In the genomic region with DNA sequence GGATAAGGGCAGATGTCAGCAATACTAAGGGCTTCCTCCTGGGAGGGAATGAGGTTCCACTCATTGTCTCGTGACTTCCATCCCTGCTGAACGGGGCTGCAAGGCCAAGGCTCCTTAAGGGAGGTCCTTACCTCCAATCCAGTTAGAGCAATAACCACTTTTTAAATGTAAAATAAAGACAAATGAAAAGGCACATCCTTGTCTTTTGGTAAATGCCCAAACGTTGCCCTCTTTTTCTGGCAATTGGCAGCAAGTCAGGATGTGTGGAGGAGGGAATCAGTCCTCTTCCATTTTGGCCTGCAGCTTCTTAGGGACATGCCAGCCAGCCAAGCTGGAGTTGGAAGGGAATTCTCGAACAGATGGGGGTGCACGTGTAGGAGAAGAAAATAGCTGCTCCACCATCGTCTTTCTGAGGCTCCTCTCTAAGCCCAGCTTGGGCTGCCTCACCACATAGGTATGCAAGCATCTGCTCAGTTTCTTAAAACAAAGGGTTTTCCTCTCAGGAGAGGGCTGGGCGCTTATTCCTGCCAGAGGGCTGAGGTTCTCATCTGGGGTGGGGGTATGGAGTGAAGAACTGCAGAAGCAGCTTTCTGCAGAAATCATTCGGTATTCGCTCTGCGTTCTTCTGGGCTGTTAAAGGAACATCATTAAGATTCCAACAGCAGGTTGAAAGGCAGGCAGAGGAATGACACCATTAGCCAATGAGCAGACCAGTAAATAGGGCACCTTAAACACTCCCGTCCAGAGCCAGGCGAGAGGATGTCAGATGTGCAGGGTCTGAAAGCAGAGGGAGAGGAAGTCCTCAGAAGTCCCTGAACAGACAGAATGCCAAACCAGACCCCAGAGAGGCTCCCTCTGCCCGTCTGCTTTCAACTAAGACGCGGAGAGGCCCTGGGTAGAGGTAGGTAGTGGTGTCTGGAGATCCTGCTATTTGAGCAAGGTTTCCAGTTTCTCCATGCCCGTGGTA, we compare ENCODE assay signal across 8 mouse cellular contexts. TPM values are rescaled to one million over a fixed set of nuclear protein-coding genes. Genes with fewer than 3 reads are reported as not detected.
DNase-seq lines count a peak whose midpoint lies in the region; ATAC-seq and TF ChIP-seq lines count a peak whose summit lies in the region.
"Had no signal": no experiment of that assay in that cellular context is flagged by ENCODE, and none has a peak within 500 bp of the region (broad histone marks: within the 10 kb centered on the region; RNA-seq: fewer than 3 reads in every experiment).

No protein-coding gene starts in this region.

- peak overlapping the region; percentile 48 for H3K27ac ChIP-seq in intestine, embryonic 15.5 days
- peak overlapping the region; percentile 68 for H3K27ac ChIP-seq in midbrain, postnatal 0 days (ENCODE audit: low read depth, low read length)
- H3K27ac ChIP-seq: liver, embryonic 13.5 days had no signal

- no peak for TF ChIP-seq POLR2A in brain, embryonic 14.5 days (IDR thresholded peaks at IDR 0.05; ENCODE audit: borderline replicate concordance, extremely low read depth, insufficient read depth, insufficient read length, poor library complexity, severe bottlenecking)

- TF ChIP-seq CTCF in brain, embryonic 14.5 days (IDR thresholded peaks at IDR 0.05; ENCODE audit: borderline replicate concordance, extremely low read depth, insufficient read depth, insufficient read length), result no peak
- TF ChIP-seq CTCF in midbrain, postnatal 0 days (IDR thresholded peaks at IDR 0.05), result no peak

- H3K9me3 ChIP-seq in intestine, embryonic 15.5 days, result no peaks in the 10 kb centered on the region
- no peaks in the 10 kb centered on the region for H3K9me3 ChIP-seq in midbrain, postnatal 0 days (ENCODE audit: low read length)
- H3K9me3 ChIP-seq: liver, embryonic 13.5 days had no signal

- H3K27me3 ChIP-seq in intestine, embryonic 15.5 days (replicated peaks), result no peaks in the 10 kb centered on the region
- no peaks in the 10 kb centered on the region for H3K27me3 ChIP-seq in midbrain, postnatal 0 days (ENCODE audit: insufficient read depth, low read length)
- H3K27me3 ChIP-seq: liver, embryonic 13.5 days had no signal

- DNase-seq in brain, embryonic 14.5 days (ENCODE audit: low read depth), result peak; percentile 89
- peak; percentile 96 for DNase-seq in cerebellum, postnatal 10 days
- DNase-seq in midbrain, postnatal 0 days (ENCODE audit: low spot score), result peak; percentile 82
- DNase-seq in gastrocnemius, postnatal 36 days, result no peak
- no peak for DNase-seq in kidney, postnatal 10 days
- DNase-seq in embryo, embryonic 11 days, result no peak
- DNase-seq: liver, embryonic 13.5 days had no signal

- peak; percentile 36; the same call in 1 of the 2 replicates for ATAC-seq in intestine, embryonic 15.5 days
- peak; percentile 61; the same call in 1 of the 2 replicates for ATAC-seq in midbrain, postnatal 0 days (ENCODE audit: low FRiP score)

- intact Hi-C loops in gastrocnemius, postnatal 36 days (cut with DNase I), result no loop called here

- peaks cover 12% of the 10 kb centered on the region; the same call in 1 of the 2 replicates for H3K4me1 ChIP-seq in intestine, embryonic 15.5 days (replicated peaks)
- H3K4me1 ChIP-seq in midbrain, postnatal 0 days (ENCODE audit: insufficient read depth, low read length), result peaks cover 7% of the 10 kb centered on the region; the same call in 1 of the 2 replicates

- H3K4me2 ChIP-seq in intestine, embryonic 15.5 days (replicated peaks), result no peak overlapping the region
- no peak overlapping the region for H3K4me2 ChIP-seq in midbrain, postnatal 0 days (ENCODE audit: low read depth, low read length, poor library complexity, severe bottlenecking)
- H3K4me2 ChIP-seq: liver, embryonic 13.5 days had no signal

- WGBS in intestine, embryonic 15.5 days, result 44% methylated on average over 16 of the region's 16 CpGs
- WGBS in midbrain, postnatal 0 days, result 41% methylated on average over 16 of the region's 16 CpGs

- 0 out of 2 replicates have a peak, but pooled peaks cover 4% of the 10 kb centered on the region for H3K36me3 ChIP-seq in intestine, embryonic 15.5 days
- H3K36me3 ChIP-seq in midbrain, postnatal 0 days (ENCODE audit: insufficient read depth, low read length), result peaks cover 13% of the 10 kb centered on the region; the same call in 1 of the 2 replicates

- H3K9ac ChIP-seq in intestine, embryonic 15.5 days, result no peak overlapping the region
- no peak overlapping the region; the same call in 1 of the 2 replicates for H3K9ac ChIP-seq in midbrain, postnatal 0 days (replicated peaks; ENCODE audit: low read length, poor library complexity, severe bottlenecking)
- H3K9ac ChIP-seq: liver, embryonic 13.5 days had no signal

- H3K4me3 ChIP-seq in intestine, embryonic 15.5 days (replicated peaks), result no peak overlapping the region
- H3K4me3 ChIP-seq in midbrain, postnatal 0 days (ENCODE audit: low read depth, low read length), result no peak overlapping the region
- H3K4me3 ChIP-seq: liver, embryonic 13.5 days had no signal

RNA-seq across cellular contexts. Expression of gene Fndc5, which starts 7.9 kb away (rescaled TPM):
- 4.4 and 7.4 TPM in 2 replicates for polyA plus RNA-seq in brain, embryonic 14.5 days (2012; rRNA removed)
- polyA plus RNA-seq in intestine, embryonic 15.5 days (2015; fragmentation: Nextera tagmentation; extraction: Ambion mirVana), result 2.7 and 2.9 TPM in 2 replicates
- total RNA-seq in midbrain, postnatal 0 days (2014; rRNA removed), result 22.5 and 36.3 TPM in 2 replicates
- polyA plus RNA-seq in midbrain, postnatal 0 days (2015; fragmentation: Nextera tagmentation; extraction: Ambion mirVana), result 14.6 and 16.1 TPM in 2 replicates
- 10 to 100 TPM; 68.2 to 86.2 TPM for total RNA-seq in gastrocnemius, postnatal 36 days (2021)

RNA-seq across cellular contexts. Expression of gene Hpca, which starts 22.8 kb away (rescaled TPM):
- polyA plus RNA-seq in brain, embryonic 14.5 days (2012; rRNA removed), result 50.3 and 57.2 TPM in 2 replicates
- polyA plus RNA-seq in intestine, embryonic 15.5 days (2015; fragmentation: Nextera tagmentation; extraction: Ambion mirVana), result 4.1 and 5.2 TPM in 2 replicates
- total RNA-seq in midbrain, postnatal 0 days (2014; rRNA removed), result 282 and 292 TPM in 2 replicates
- 217 and 238 TPM in 2 replicates for polyA plus RNA-seq in midbrain, postnatal 0 days (2015; fragmentation: Nextera tagmentation; extraction: Ambion mirVana)
- not detected for total RNA-seq in gastrocnemius, postnatal 36 days (2021)

RNA-seq across cellular contexts. Expression of gene Tmem54, which starts 39.3 kb away (rescaled TPM):
- 0.42 and 0.81 TPM in 2 replicates for polyA plus RNA-seq in brain, embryonic 14.5 days (2012; rRNA removed)
- 90.0 and 106 TPM in 2 replicates for polyA plus RNA-seq in intestine, embryonic 15.5 days (2015; fragmentation: Nextera tagmentation; extraction: Ambion mirVana)
- total RNA-seq in midbrain, postnatal 0 days (2014; rRNA removed), result 0.99 TPM in 1 of 2 replicates, not detected in the other
- 0.21 TPM in 1 of 2 replicates, not detected in the other for polyA plus RNA-seq in midbrain, postnatal 0 days (2015; fragmentation: Nextera tagmentation; extraction: Ambion mirVana)
- total RNA-seq in gastrocnemius, postnatal 36 days (2021), result not detected

RNA-seq across cellular contexts. Expression of gene S100pbp, which starts 44.8 kb away (rescaled TPM):
- polyA plus RNA-seq in brain, embryonic 14.5 days (2012; rRNA removed), result 38.3 and 42.0 TPM in 2 replicates
- 12.5 and 14.5 TPM in 2 replicates for polyA plus RNA-seq in intestine, embryonic 15.5 days (2015; fragmentation: Nextera tagmentation; extraction: Ambion mirVana)
- 49.6 and 59.5 TPM in 2 replicates for total RNA-seq in midbrain, postnatal 0 days (2014; rRNA removed)
- polyA plus RNA-seq in midbrain, postnatal 0 days (2015; fragmentation: Nextera tagmentation; extraction: Ambion mirVana), result 20.7 and 24.2 TPM in 2 replicates
- 1 to 10 TPM; 3.3 to 5.1 TPM for total RNA-seq in gastrocnemius, postnatal 36 days (2021)

RNA-seq across cellular contexts. Expression of gene Yars, which starts 44.9 kb away (rescaled TPM):
- polyA plus RNA-seq in brain, embryonic 14.5 days (2012; rRNA removed), result 54.5 and 68.4 TPM in 2 replicates
- polyA plus RNA-seq in intestine, embryonic 15.5 days (2015; fragmentation: Nextera tagmentation; extraction: Ambion mirVana), result 94.2 and 97.2 TPM in 2 replicates
- total RNA-seq in midbrain, postnatal 0 days (2014; rRNA removed), result 66.8 and 81.9 TPM in 2 replicates
- polyA plus RNA-seq in midbrain, postnatal 0 days (2015; fragmentation: Nextera tagmentation; extraction: Ambion mirVana), result 107 and 111 TPM in 2 replicates
- 10 to 100 TPM; 38.0 to 39.8 TPM for total RNA-seq in gastrocnemius, postnatal 36 days (2021)

Comparison
In these comparisons a context has a peak if more than half of its experiments do, and no peak if none do; other contexts are left out.
1. DNase-seq: peak in brain, embryonic 14.5 days (single experiment), cerebellum, postnatal 10 days (2 of 2) and midbrain, postnatal 0 days (single experiment); none in gastrocnemius, postnatal 36 days (0 of 2), kidney, postnatal 10 days (single experiment) and embryo, embryonic 11 days (single experiment).
2. RNA of gene Tmem54, which starts 39.3 kb away (polyA plus RNA-seq): 90.0 to 106 TPM in intestine, embryonic 15.5 days; 0.42 to 0.81 TPM in brain, embryonic 14.5 days and 0.21 TPM in midbrain, postnatal 0 days; every median in the first group is over 10 times any median in the second.